Mouse (Mus musculus) left cerebral cortex, postnatal 25 days (tissue): ENCODE results near the gene Svopl. TPM values are rescaled to one million over a fixed set of nuclear protein-coding genes. Genes with fewer than 3 reads are reported as not detected.
A peak's percentile ranks its signal among the peaks of the same experiment; 100 is the strongest.

Experiments used
- DNase-seq, 2 experiments: peaks; one replicate each; pipeline ENCODE4 v3.0.0; 2022; ENCODE audit warnings: low spot score in 2 of 2, mixed read lengths in 1 of 2
- intact Hi-C: fragments of 180-260 bp; cut with DNase I; formaldehyde crosslinking; loops from one replicate; pipeline ENCODE4 v1.15.1; 2025
- total RNA-seq, 2 experiments: library from RNA; stranded (reverse); gene quantifications; 2 replicates each; pipeline ENCODE4 v1.2.3; 2021

Gene Svopl
- under 1 TPM; 0.16 to 0.18 TPM for total RNA-seq

DNA sequence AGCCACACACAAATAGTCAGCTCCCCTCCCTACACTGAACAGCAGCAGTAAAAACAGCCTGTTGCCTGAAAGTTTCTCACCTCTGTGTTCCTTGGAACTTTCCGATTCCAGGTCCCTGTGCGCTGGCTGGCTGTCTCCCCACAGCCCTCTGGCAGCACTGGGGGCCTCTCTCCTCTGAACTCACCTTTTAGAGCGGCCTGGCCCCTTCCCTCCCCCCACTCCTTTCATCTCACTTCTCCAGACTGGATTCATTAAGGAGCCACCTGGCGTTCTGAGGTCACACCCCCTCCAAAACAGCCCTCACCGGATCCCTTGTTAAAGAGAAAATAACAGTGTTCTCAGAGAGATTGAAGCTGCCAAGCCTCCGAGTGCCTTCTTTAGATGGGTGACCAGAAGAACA is at the start of gene Svopl:
Gene Svopl, minus strand, starts transcription at position 159 of the 400 bp plus-strand sequence.
- DNase-seq: no peak

DNA sequence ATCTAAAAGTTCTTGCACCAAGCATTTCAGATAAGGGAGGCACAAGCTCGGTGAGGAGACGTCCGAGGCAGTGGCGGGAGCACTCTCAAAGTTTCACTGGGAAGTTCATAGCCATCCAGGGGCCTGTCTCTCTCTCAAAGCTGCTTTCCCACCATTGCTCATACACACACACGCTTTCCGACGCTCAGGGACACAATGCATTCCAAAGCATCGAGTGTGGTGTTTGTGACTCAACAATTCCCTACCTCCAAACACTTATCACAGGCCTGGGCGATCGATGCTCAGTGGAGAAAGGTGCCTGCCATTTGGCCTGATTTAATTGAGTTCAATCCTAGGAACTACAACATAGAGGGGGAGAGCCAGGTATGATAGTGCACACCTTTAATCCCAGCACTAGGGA is 47.9 kb upstream of the Svopl start:
- intact Hi-C loops: no loop called here
- no peak for DNase-seq

More for the DNA sequence above, at the start of gene Svopl:
- intact Hi-C loops: no loop called here

- intact Hi-C loops: no loop called here
- DNase-seq: peak in 1 of 2 experiments; percentile 57
These were observed 45.7 kb upstream of the Svopl start for GRCm38 (mm10) chr6:38092539-38092938.

DNA sequence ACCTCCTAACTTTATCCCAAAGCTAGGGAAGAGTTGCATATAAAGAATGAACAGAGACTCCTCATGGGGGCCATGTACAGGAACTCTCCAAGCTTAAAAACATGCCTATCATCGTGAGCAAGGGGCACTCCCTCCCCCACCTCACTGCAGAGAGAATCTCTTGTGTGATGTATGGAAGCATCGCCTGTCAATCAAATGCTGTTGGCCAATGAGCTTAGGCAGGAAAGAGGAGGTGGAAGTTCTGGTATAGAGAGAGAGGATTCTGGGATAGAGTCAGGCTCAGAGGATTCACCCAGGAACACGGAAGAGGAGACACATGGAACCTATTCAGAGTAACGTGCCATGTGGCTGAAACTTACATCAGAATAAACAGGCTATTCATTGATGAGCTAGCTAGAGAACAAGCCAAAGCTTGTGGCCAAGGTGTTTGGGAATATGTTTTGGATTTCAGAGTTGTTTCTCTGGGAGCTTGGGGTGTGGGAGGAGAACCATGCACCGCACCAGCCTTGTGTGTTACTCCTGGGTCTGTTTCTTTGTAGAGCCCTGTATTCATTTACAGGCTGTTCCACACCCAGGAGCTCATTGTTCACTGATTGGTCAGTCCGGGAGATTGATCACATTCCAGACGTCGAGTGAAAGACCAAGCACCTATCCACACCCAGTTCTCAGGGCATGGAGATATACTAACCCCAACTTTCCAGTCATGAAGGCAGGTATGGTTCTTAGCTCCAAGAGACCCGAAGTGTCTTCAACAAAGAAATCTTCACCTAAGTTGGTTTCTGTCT is 40.6 kb upstream of the Svopl start:
- intact Hi-C loops: no loop called here
- DNase-seq: no peak

DNA sequence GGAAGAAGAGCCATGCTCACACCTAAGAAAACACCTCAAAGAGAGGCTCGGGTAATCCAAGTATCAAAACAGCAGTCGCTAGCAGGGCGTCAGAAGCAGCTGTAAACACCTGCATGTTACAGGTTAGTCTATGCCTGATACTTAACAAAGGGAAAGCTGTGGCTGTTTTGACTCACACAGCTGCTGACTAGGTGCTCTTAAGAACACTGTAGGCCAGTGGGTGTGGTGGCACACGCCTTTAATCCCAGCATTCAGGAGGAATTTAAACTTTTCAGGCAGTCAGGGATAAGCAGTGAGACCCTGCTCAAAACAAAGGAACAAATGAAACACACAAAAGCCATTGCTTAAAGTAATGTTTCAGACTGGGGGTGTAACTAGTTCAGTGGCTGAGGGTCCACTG is 36.4 kb upstream of the Svopl start:
- no peak for DNase-seq
- intact Hi-C loops: no loop called here

GRCm38 (mm10) chr6:38081727-38082341 is 35.0 kb upstream of the Svopl start:
- DNase-seq: no peak
- intact Hi-C loops: no loop called here

GRCm38 (mm10) chr6:38080364-38080763 is 33.6 kb upstream of the Svopl start:
- intact Hi-C loops: no loop called here
- DNase-seq: peak in 1 of 2 experiments; percentile 53

DNA sequence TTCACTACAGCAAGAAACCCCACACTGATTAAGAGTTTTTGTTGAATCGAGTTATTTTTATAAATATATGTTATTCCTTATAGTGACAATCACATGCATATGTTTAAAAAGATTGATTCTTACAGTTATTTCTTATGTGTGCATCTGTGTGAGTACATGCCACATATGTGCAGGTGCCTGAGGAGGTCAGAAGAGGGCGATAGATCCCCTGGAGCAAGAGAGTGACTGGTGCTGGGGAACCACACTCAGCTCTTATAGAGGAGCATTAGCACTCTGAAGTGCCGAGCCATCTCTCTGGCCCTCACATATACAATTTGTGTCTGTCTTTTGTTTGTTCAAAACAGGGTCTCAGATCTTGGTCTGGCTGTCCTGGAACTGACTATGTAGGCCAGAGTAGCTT is 26.8 kb upstream of the Svopl start:
- intact Hi-C loops: no loop called here
- no peak for DNase-seq

- intact Hi-C loops: no loop called here
These were observed 25.5 kb upstream of the Svopl start for GRCm38 (mm10) chr6:38072137-38072796.

GRCm38 (mm10) chr6:38071256-38071655 is 24.5 kb upstream of the Svopl start:
- DNase-seq: no peak
- intact Hi-C loops: no loop called here

More at GRCm38 (mm10) chr6:38072137-38072796, 25.5 kb upstream of the Svopl start:
- DNase-seq: no peak

- intact Hi-C loops: loop anchor here (1.0 to 5.0 kb wide), 4 partner anchors 59 to 601 kb away; partner anchors contain the start of gene Trim24
- DNase-seq: peak; percentile 72 to 73
These were observed 19.4 kb upstream of the Svopl start for GRCm38 (mm10) chr6:38066215-38066614.

DNA sequence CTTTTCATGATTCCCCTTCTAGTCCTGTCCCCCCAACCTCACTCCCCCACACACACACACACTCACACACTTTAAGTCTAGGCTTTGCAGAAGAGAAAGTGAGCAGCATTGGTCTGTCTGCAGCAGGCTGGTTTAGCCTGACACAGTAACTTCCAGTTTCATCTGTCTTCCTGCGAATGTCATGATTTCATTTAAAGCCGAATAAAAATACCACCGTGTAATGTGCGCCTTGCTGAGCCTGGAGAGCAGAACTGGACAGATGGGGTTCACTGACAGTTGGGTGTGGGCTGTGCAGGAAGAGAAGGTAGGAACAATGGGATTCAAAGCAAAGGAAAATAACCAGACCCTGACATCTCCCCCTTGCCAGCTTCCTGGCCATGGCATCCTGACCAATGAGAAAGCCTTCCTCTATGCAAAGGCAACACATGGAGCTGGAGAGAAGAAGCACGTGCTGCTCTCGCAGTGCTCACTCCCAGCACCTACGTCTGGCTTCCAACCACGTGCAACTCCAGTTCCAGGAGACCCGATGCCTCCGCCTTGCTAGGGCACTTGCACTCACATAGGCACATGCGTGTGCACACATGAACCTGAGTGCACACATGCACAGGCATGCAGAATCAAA is 18.8 kb upstream of the Svopl start:
- peak; percentile 50 to 81 for DNase-seq
- intact Hi-C loops: loop anchor here (1.0 to 5.0 kb wide), 4 partner anchors 58 to 601 kb away; partner anchors contain the start of gene Trim24

GRCm38 (mm10) chr6:38065122-38065500 is 18.3 kb upstream of the Svopl start:
- intact Hi-C loops: loop anchor here (5.0 kb wide), 1 partner anchor 193 kb away; the partner anchor contains the start of gene Trim24
- peak; percentile 44 to 85 for DNase-seq

- DNase-seq: no peak
- intact Hi-C loops: loop anchor here (5.0 kb wide), 1 partner anchor 192 kb away; the partner anchor contains the start of gene Trim24
These were observed 17.8 kb upstream of the Svopl start for GRCm38 (mm10) chr6:38064621-38065020.

DNA sequence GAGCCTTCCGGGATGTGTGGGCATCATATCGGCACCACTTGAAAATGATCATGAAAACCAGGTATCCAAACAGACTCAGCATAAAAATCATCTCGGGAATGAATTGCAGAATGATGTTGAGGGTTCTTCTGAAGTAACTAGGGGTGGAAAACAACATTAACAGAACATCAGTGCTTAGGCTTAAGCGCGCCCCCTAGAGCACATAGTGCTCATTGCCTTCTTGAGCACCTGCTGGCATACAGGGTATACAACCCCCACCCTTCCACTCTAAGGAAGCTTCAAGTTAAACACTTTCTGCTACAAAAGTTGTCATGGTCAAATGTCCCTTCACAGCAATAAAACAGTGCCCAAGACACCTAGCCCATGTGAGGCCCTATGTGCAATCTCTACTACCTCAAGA is 12.0 kb upstream of the Svopl start:
- DNase-seq: no peak
- intact Hi-C loops: no loop called here

DNA sequence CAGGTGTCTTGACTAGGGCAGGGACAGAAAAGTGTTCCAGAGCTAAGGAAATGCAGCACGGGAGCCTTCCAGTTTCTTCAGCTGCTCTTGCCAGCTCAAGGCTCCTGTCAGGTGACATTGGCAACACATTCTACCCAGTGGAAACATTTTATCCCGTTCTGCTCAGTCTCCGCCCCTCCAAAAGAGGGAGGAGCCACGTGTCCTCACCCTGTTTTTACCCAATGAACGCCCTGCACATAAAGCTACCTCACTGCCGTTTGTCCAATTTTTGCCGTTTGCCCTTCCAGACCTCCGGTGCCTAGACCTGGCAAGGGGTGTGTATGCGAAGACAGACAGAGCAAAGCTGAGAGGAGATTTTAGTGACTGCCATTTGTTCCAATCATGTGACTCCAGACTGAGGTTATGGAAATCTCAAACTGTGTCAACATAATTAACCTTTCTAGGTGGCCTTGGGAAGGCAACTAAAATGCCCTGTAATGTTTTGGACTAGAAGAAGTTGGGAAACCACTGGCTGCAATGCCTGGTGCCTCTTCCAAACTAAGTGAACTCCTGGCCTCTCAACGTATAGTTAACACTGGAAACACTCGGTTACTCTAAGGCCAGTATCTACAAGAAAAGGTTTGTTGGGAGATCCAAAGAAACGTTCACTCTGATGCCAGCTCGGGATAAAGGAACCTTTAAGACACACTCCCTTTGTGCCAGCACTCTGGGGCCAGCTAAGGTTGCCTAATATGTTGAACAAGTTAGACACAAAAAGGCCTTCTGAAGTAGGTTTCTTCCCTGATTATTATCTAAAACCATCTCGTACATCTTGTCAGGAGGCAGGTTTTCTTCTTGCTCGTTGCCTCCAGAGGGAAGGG is 8.9 kb upstream of the Svopl start:
- intact Hi-C loops: no loop called here
- no peak for DNase-seq

GRCm38 (mm10) chr6:38049601-38050000 is 2.8 kb upstream of the Svopl start:
- intact Hi-C loops: no loop called here
- no peak for DNase-seq

- no peak for DNase-seq
- intact Hi-C loops: no loop called here
These were observed 2.2 kb upstream of the Svopl start for GRCm38 (mm10) chr6:38048800-38049561.
